Mouse (Mus musculus): ENCODE data around the gene Hcrt.
A peak's percentile ranks its signal among the peaks of the same experiment; 100 is the strongest.
"Not testable (repeated sequence)": the region's sequence is repeated elsewhere in the genome, so short reads cannot be mapped to it uniquely, and the experiment has no call there.

The Hcrt gene

GRCm38 (mm10) chr11:100762831-100763230 is at the start of gene Hcrt:
TSS of gene Hcrt (minus strand) at chr11:100762931.
- no peak for DNase-seq (ENCODE audit: low spot score)

- no peak for DNase-seq (ENCODE audit: low spot score)
Measured at GRCm38 (mm10) chr11:100811132-100811531, 48.4 kb upstream of the Hcrt start.

- DNase-seq (ENCODE audit: low spot score) = no peak
Measured at GRCm38 (mm10) chr11:100810516-100810915, 47.8 kb upstream of the Hcrt start.

- no peak for DNase-seq (ENCODE audit: low spot score)
Measured at GRCm38 (mm10) chr11:100806380-100807305, 43.9 kb upstream of the Hcrt start.

- no peak for DNase-seq (ENCODE audit: low spot score)
Measured at GRCm38 (mm10) chr11:100805535-100805934, 42.8 kb upstream of the Hcrt start.

GRCm38 (mm10) chr11:100804409-100804808 is 41.7 kb upstream of the Hcrt start:
- DNase-seq (ENCODE audit: low spot score) = no peak

DNA sequence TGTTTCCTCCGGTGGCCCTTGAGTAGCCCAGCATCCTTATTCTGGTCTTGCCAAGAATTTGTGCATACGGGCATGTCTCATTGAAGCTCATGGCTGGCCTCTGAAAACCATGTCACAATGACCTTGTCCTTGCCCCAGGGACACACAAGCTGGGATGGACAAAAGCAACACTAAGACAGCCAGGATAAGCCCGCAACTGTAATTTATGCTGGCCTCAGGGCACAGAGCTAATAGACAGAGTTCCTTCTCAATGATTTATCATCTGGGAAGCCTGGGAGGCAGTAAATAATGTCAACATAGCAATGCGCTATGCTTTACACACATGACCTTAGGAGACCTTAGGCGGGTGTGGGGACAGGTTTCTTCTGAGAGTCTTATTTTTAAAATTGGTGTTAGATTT is 36.7 kb upstream of the Hcrt start:
- no peak for DNase-seq (ENCODE audit: low spot score)

- no peak for DNase-seq (ENCODE audit: low spot score)
Measured at GRCm38 (mm10) chr11:100796585-100796984, 33.9 kb upstream of the Hcrt start.

DNA sequence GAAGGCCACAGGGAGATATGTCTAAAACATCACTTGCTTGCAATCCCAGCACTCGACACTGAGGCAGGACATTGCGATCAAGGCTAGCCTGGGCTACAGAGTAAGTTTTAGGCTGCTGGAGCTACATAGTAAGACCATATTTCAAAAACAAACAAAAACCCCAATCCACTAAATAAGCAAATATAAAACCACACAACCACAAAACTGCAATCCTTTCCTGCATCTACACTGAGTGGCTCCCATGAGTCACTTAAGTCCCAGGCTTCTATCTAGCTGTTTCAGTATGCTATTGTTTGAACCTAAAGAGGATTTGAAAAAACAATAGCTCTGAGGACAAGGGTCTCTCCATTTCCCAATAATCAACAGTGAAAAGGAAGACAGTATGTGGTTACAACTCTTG is 32.7 kb upstream of the Hcrt start:
- no peak for DNase-seq (ENCODE audit: low spot score)

- DNase-seq (ENCODE audit: low spot score) = no peak
Measured at GRCm38 (mm10) chr11:100791457-100792049, 28.8 kb upstream of the Hcrt start.

GRCm38 (mm10) chr11:100790644-100791043 is 27.9 kb upstream of the Hcrt start:
- not testable (repeated sequence) for DNase-seq (ENCODE audit: low spot score)

DNA sequence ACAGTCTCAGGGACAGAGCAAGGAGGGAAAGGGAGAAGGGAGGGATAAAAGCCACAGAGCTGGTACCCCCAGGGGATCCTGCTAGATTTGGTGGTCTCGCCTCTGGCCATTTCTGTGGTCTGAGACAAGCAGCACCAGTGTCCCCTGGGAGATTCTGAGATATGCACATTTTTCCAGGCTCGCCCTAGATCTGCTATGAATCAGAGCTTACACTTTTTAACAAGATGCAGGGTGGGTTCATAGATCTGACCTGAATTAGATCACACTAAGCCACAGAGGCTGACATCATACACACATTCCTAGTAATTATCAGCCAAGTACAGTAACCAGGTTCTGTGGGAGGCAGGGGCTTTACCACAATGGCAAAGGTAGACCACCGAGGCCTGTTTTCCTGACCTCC is 27.0 kb upstream of the Hcrt start:
- no peak for DNase-seq (ENCODE audit: low spot score)

- DNase-seq (ENCODE audit: low spot score) = no peak
Measured at GRCm38 (mm10) chr11:100785774-100786173, 23.0 kb upstream of the Hcrt start.

- DNase-seq (ENCODE audit: low spot score) = no peak
Measured at GRCm38 (mm10) chr11:100784286-100784685, 21.6 kb upstream of the Hcrt start.

- no peak for DNase-seq (ENCODE audit: low spot score)
Measured at GRCm38 (mm10) chr11:100782568-100782967, 19.8 kb upstream of the Hcrt start.

- DNase-seq (ENCODE audit: low spot score) = no peak
Measured at GRCm38 (mm10) chr11:100781763-100782475, 19.2 kb upstream of the Hcrt start.

GRCm38 (mm10) chr11:100780247-100780646 is 17.5 kb upstream of the Hcrt start:
- DNase-seq (ENCODE audit: low spot score) = no peak

GRCm38 (mm10) chr11:100778069-100778468 is 15.3 kb upstream of the Hcrt start:
- DNase-seq (ENCODE audit: low spot score) = no peak

- no peak for DNase-seq (ENCODE audit: low spot score)
Measured at GRCm38 (mm10) chr11:100775921-100776320, 13.2 kb upstream of the Hcrt start.

GRCm38 (mm10) chr11:100774261-100774660 is 11.5 kb upstream of the Hcrt start:
- DNase-seq (ENCODE audit: low spot score) = no peak

GRCm38 (mm10) chr11:100770646-100771408 is 8.1 kb upstream of the Hcrt start, which contains the start of gene Ghdc:
TSS of gene Ghdc (minus strand) at chr11:100770957.
- peak; percentile 62 for DNase-seq (ENCODE audit: low spot score)

DNA sequence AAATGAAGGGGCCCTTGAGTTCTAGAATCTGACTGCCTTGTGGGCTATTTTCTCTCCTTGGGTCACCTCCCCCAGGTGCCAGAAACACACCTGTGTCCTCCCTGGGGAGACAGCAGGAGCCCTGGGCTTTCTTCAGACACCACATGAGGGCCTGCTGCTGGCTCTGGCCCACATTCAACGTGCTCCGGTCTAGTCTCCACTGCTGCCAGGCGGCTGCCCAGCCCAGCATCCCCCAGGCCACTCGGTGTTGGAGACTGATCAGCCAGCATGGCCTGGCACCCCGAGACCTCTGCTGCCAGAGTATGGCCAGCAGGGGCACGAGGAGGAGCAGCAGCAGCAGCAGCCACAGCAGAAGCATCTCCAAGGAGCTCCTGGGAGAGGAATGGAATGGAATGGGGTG is 7.2 kb upstream of the Hcrt start:
- DNase-seq (ENCODE audit: low spot score) = no peak
